ENCODE assay signal across 10 mouse cellular contexts in the genomic region with DNA sequence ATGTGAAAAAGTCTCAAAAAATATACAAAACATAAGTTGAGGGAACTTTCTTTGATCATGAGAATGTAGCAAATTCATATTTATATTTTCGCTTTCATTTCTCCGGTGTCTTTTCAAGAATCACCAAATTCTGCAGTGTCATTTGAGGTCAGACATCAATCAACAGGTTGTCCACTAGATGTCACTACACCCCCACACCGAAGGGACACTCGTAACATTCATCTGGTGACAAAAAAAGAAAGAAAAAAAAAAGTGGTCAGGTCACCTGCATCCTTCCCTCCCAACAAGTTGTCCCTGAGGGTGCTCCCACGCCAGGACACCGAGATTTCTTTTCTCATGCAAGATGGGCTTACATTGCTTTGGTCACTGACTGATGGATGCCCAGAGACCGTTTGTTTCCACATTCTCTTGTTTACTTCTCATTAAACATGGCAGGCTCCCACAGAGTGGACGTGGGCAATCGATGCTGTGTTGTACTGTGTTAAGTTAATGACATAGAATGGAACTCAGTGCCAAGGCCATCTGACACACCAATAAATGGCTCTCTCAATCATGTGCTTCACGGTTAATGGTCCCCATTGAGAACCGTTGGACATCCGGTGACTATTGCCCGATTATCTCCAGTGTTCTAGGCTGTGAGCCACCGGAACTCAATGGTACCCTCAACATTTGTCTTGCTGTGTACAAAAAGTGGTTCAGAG.
DNase-seq lines count a peak whose midpoint lies in the region; ATAC-seq and TF ChIP-seq lines count a peak whose summit lies in the region.
"Had no signal": no experiment of that assay in that cellular context is flagged by ENCODE, and none has a peak within 500 bp of the region (broad histone marks: within the 10 kb centered on the region; RNA-seq: fewer than 3 reads in every experiment).

No protein-coding gene starts in this region.

- no peak for ATAC-seq in liver, embryonic 12.5 days
- no peak for ATAC-seq in Patski
- peak; percentile 69 for ATAC-seq in granulocyte monocyte progenitor cell, adult 5-6 weeks (replicated peaks; ENCODE audit: poor library complexity, severe bottlenecking)
- ATAC-seq in megakaryocyte progenitor cell, adult 5-6 weeks (replicated peaks; ENCODE audit: poor library complexity) = peak; percentile 67

- no peak overlapping the region for H3K27ac ChIP-seq in cerebellum, adult 2 months (ENCODE audit: insufficient read depth, low read length)
- H3K27ac ChIP-seq in liver, adult 2 months (replicated peaks; ENCODE audit: insufficient read depth, low read depth, low read length) = no peak overlapping the region
- H3K27ac ChIP-seq in liver, embryonic 12.5 days = no peak overlapping the region
- H3K27ac ChIP-seq: limb, embryonic 13.5 days had no signal

- peak; percentile 15; the same call in 1 of the 2 replicates for TF ChIP-seq CTCF in cerebellum, adult 2 months (IDR thresholded peaks at IDR 0.05; ENCODE audit: borderline replicate concordance, insufficient read depth, low read depth, low read length)
- peak; percentile 44 for TF ChIP-seq CTCF in liver, adult 2 months (IDR thresholded peaks at IDR 0.05; ENCODE audit: low read depth, low read length)
- peak; percentile 69 for TF ChIP-seq CTCF in Patski (IDR thresholded peaks at IDR 0.05)

- in situ Hi-C loops in Patski (cut with MboI; ENCODE audit: low pct_unique_long_range_greater_than_20kb) = no loop called here

- H3K79me2 ChIP-seq in liver, adult 2 months (ENCODE audit: control insufficient read depth, insufficient read depth, low read length) = no peaks in the 10 kb centered on the region

- no peak overlapping the region for H3K9ac ChIP-seq in liver, adult 2 months (ENCODE audit: low read depth, low read length)
- no peak overlapping the region for H3K9ac ChIP-seq in liver, embryonic 12.5 days
- H3K9ac ChIP-seq: limb, embryonic 13.5 days had no signal

- TF ChIP-seq POLR2A in cerebellum, adult 2 months (IDR thresholded peaks at IDR 0.05; ENCODE audit: borderline replicate concordance, insufficient read depth, low read length) = no peak
- TF ChIP-seq POLR2A in liver, adult 2 months (IDR thresholded peaks at IDR 0.05; ENCODE audit: extremely low read depth, insufficient read depth, low read length) = no peak

- no peaks in the 10 kb centered on the region for H3K9me3 ChIP-seq in liver, embryonic 12.5 days (replicated peaks)
- H3K9me3 ChIP-seq: limb, embryonic 13.5 days had no signal

- CTCF ChIA-PET in Patski (lab: Charles Lee) = no interaction called here

- 38% methylated on average over 14 of the region's 14 CpGs for WGBS in cerebellum, adult 2 months
- WGBS in liver, adult 2 months = 77% methylated on average over 14 of the region's 14 CpGs
- WGBS in liver, embryonic 12.5 days (ENCODE audit: insufficient replicate concordance) = 64% methylated on average over 14 of the region's 14 CpGs

- H3K27me3 ChIP-seq in cerebellum, adult 2 months (ENCODE audit: control insufficient read depth, insufficient read depth, low read length) = no peaks in the 10 kb centered on the region
- no peaks in the 10 kb centered on the region for H3K27me3 ChIP-seq in liver, adult 2 months (ENCODE audit: control insufficient read depth, insufficient read depth, low read length)
- H3K27me3 ChIP-seq in liver, embryonic 12.5 days (replicated peaks) = no peaks in the 10 kb centered on the region
- H3K27me3 ChIP-seq in Patski = peaks cover 13% of the 10 kb centered on the region
- H3K27me3 ChIP-seq: limb, embryonic 13.5 days had no signal

- H3K4me3 ChIP-seq in cerebellum, adult 2 months (replicated peaks; ENCODE audit: insufficient read depth, low read depth, low read length) = no peak overlapping the region
- H3K4me3 ChIP-seq in liver, adult 2 months (ENCODE audit: insufficient read depth, low read depth, low read length) = no peak overlapping the region
- H3K4me3 ChIP-seq in liver, embryonic 12.5 days = no peak overlapping the region
- H3K4me3 ChIP-seq: erythroblast, embryonic 14.5 days; limb, embryonic 13.5 days had no signal

- POLR2A ChIA-PET in Patski (lab: Charles Lee) = no interaction called here

- no peaks in the 10 kb centered on the region for H3K36me3 ChIP-seq in liver, adult 2 months (ENCODE audit: control insufficient read depth, insufficient read depth, low read length)
- H3K36me3 ChIP-seq in liver, embryonic 12.5 days = no peaks in the 10 kb centered on the region
- H3K36me3 ChIP-seq: limb, embryonic 13.5 days had no signal

- DNase-seq in cerebellum, adult 2 months = peak in 1 of 2 experiments; percentile 5
- no peak for DNase-seq in cerebellum, adult 11-12 months
- peak; percentile 29 for DNase-seq in liver, adult 2 months (ENCODE audit: extremely low read depth, low read depth, low spot score)
- DNase-seq in Patski (ENCODE audit: low read depth, low spot score) = no peak
- no peak for DNase-seq in right cerebral cortex, postnatal 14 days

- no peaks in the 10 kb centered on the region for H3K4me1 ChIP-seq in cerebellum, adult 2 months (ENCODE audit: control insufficient read depth, insufficient read depth, low read length)
- H3K4me1 ChIP-seq in liver, adult 2 months (ENCODE audit: control insufficient read depth, insufficient read depth, low read length) = 0 out of 2 replicates have a peak, but pooled peaks cover 2% of the 10 kb centered on the region
- peaks cover 14% of the 10 kb centered on the region; the same call in 1 of the 2 replicates for H3K4me1 ChIP-seq in liver, embryonic 12.5 days
- H3K4me1 ChIP-seq: limb, embryonic 13.5 days had no signal

- H3K4me2 ChIP-seq in liver, embryonic 12.5 days = no peak overlapping the region
- H3K4me2 ChIP-seq: limb, embryonic 13.5 days had no signal

Comparison
In these comparisons a context has a peak if more than half of its experiments do, and no peak if none do; other contexts are left out.
1. CTCF ChIP-seq: peak in every context shown above with its lines; median percentile 69 in Patski; 44 in liver, adult 2 months; 15 in cerebellum, adult 2 months.
2. ATAC-seq: peak in granulocyte monocyte progenitor cell, adult 5-6 weeks (single experiment) and megakaryocyte progenitor cell, adult 5-6 weeks (single experiment); none in liver, embryonic 12.5 days (single experiment) and Patski (single experiment).